Mouse (Mus musculus) layer of hippocampus, adult 11-12 months (tissue): ENCODE measurements at regions not wholly inside any gene's neighbourhood (a gene's known extent, or its start where the extent isn't known, plus 50 kb on each side); places are given as distances from the start of the nearest gene placed in this dataset.

Experiments used
- DNase-seq: peaks from one replicate; pipeline ENCODE4 v3.0.0; 2022; ENCODE audit warnings: low spot score

GRCm38 (mm10) chr15:96119240-96119639 is 168.1 kb upstream of the Arid2 start:
- DNase-seq, result no peak

GRCm38 (mm10) chr15:96124397-96124796 is 162.9 kb upstream of the Arid2 start:
- DNase-seq, result no peak

DNA sequence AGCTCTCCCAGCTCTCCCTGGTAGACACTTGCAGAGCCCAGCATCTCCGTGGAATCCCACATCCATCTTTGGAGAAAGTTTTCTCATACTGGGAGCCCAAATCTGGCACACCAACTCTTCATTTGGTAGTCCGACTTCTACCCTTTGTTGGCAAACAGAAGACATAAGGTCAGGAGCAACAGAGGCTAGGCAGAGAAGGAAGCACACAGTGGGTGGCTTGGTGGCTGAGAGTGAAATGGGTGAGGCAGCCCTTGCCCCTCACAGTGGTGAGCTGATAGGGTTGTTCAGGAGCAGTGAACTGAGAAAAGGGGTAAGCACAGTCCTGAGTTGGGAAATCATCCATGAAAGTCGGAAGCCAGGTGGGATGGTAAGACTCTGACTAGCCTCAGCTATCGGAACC is 157.6 kb upstream of the Arid2 start:
- DNase-seq, result no peak

GRCm38 (mm10) chr15:96130531-96130930 is 156.8 kb upstream of the Arid2 start:
- no peak for DNase-seq

- DNase-seq, result no peak
These were observed 155.7 kb upstream of the Arid2 start for GRCm38 (mm10) chr15:96131582-96132091.

- peak; percentile 24 for DNase-seq
These were observed 154.7 kb upstream of the Arid2 start for GRCm38 (mm10) chr15:96132636-96133035.

DNA sequence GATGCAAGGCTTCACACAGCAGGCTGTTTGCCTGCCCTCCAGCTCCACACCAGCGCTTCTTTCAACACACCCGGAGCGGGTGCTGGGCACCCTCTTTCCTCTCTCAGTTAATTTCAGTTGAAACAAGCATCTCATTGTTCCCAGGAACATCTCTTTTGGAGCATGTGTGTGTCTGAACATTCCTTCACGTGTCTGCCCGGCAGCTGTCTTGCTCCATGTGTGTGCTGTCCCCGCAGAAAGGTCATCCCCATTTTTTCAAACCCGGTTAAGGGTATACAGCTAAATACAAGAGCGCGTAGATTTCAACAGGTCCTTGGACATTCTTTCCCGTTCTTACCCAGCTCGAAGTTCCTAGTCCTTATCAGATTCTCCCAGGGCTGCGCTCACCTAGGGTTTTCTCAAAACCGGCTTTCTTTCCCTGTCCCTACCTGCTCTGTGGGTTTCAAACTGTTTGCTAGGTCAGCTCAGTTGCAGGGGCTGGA is 152.0 kb upstream of the Arid2 start:
- no peak for DNase-seq

DNA sequence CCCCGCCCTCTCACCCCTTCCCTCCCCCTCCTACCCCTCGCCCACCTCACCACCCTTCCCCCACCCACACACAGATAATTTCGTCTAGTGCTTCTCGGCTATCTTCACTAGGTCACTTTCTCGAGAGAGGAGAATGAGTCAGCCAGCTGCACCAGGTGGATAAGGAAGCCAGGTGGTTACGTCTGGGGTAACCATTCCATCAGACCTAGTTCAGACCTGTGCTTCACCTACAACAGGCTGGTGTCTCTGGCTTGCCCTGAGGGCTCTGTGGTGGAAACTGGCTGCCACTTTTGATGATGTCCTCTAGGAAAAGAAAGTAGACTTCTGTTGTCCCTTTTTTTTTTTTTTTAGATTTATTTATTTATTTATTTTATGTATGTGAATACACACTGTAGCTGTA is 151.5 kb upstream of the Arid2 start:
- DNase-seq, result no peak

DNA sequence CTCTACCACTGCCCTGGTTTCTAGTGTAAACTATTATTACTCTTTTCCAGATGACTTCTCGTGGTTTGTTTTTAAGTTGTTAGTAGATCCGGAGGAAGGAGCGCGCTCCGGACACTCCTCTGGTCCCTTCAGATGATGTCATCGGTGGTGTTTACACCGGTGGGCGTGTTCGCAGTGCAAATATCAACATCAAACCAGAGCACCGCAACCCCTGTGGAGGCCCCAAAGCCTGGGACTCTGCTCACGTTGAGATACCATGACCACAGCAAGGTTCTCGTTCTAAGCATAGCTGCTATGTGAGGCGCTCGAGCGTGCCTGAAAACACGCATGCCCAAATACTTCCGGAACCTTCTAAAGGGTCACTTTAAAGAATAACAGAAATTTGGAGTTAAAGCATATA is 149.8 kb upstream of the Arid2 start:
- no peak for DNase-seq

- no peak for DNase-seq
These were observed 149.4 kb upstream of the Arid2 start for GRCm38 (mm10) chr15:96137945-96138344.

- DNase-seq, result no peak
These were observed 133.8 kb upstream of the Arid2 start for GRCm38 (mm10) chr15:96153489-96153888.

DNA sequence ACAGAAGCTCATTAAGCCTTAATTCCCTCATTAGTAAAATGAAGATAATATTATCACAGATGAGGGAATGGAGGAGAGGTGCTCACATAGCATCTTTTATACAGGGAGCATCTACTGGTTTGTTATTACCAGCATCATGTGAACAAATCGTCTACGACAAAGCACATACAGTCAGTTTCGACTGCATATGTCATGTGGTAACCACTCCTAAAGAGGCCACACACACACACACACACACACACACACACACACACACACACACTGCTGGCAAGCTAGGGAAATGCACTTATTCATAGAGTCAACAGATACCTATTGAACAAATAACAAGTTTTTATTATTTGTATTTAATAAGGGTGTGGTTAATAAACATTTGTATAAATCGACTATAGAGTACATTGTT is 129.0 kb upstream of the Arid2 start:
- no peak for DNase-seq

- peak; percentile 41 for DNase-seq
These were observed 122.4 kb upstream of the Arid2 start for GRCm38 (mm10) chr15:96164771-96165431.

DNA sequence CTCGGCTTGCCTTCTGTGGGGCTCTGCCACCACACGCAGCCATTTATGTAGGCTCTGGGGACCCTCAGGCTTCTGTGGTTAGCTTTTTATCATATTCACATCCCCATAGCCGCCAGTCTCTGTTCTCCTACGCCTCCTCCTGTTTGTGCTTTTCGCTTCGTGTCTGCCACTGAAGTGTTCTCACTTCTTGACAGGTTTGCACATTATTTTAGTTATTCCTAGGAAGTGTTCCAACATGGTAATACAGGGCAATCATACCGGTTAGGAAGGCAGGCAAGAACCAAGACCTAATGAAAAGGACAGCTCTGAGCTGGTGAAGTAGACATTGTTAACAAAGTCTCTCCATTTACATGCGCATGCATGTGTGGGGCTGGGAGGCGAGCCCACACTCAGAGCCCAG is 120.1 kb upstream of the Arid2 start:
- no peak for DNase-seq

DNA sequence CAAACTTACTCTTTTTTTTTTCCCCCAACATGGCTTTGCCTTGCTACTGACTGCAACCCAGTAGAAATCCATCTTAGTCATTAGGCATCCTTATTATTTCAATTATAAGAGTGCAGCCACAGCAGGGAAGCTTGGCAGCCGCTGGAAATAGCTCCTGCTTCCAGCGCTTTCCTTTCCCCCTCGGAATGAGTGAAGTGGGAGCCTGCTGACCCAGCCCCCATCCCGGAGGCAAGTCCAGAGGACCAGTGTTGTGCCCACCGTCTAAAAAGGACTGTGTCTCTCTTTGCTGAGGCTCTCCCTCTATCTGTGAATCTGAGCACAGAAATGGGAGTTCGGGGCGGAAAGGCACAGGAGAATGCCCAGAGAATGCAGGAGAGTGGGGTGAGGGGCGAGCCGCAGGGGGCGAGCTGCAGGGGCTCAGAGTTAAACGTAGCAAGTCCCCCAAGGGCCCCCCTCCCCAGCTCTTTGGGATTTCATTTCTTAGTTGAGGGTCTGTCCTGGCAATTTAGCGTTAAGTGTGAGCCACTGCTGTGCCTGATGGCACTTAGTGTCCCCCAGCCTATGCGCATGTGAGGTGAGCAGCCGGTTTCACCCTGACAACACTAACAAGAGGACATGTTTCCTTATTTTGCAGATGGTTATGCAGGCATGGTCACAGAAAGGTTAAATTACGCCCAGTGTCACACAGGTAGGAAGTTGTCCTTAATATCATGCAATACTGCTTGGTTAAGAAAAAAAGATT is 117.4 kb upstream of the Arid2 start:
- DNase-seq, result no peak

GRCm38 (mm10) chr15:96170986-96171769 is 116.1 kb upstream of the Arid2 start:
- peak; percentile 10 for DNase-seq

DNA sequence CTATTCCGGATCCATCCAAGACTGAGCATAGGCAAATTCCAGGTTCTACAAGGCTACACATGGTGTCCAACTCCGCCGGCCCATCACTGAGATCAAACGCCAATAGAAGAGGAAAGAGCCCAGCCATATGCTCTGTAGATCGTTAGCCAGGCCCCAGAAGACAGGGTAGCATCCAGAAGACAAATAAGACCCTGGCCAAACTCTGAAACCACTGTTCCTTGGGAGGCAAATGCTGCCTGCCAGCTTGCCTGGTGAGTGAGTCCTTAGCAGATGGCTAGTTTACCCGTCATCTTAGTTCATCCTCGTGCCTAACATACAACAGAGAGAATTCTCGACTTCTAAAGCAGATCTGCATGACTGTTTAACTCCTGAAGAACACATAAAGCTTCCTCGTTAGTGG is 109.4 kb upstream of the Arid2 start:
- no peak for DNase-seq

GRCm38 (mm10) chr15:96178374-96179109 is 108.8 kb upstream of the Arid2 start:
- DNase-seq, result no peak

GRCm38 (mm10) chr15:96179511-96179910 is 107.8 kb upstream of the Arid2 start:
- no peak for DNase-seq

DNA sequence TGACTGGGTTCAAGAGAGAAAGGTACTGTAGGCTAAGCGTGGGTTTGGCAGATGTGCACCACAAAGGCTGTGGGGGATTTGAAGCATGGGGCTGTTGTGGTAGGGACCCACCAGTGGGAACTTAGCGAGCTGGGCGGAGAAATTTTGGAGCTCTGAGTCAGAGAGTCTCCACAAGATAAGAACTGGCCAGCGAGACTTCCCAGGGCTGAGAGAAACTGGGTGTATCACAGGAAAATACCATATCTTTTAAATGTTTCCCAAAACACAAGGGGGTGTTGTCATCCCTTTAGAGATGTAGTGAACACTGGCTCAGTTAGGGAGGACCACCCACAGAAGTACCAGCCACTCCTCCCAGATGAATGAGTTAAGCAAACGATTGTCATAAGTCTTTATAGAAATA is 107.3 kb upstream of the Arid2 start:
- no peak for DNase-seq

DNA sequence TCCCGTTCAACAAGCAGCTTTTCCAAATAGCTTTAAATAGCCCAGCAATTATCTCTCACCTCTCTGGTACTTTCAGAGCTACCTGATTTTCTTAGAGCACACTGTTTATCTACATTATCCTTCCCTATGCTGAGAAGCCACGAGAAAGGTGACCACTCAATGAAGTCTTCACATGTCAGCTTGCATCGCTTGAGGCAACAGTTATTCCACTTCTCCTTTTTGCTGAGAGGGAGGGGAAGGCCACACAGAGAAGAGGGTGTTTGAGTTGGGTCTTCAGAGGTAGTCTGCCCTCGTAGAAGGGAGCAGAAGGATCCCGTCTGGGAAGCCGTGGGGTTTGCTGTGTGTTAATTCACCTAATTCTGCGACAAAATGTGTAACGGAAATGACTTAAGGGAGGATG is 106.3 kb upstream of the Arid2 start:
- DNase-seq, result no peak

DNA sequence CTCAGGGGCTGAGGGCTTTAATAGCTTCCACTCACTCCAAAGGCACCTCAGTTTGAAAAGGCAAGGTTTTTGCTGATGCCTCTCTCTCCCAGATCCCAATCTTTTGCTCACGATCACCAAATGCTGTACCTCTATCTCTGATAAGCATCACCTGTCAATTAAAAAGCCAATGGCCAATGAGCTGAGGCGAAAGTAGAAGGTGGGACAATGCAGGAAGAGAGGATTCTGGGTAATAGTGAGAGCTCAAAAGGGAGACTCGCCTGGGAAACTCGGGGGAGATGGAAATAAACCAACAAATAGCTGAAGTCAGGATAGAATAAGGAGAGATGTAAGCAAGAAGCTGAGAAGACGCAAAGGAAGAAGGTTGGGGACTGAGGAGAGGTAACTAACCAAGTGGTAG is 105.0 kb upstream of the Arid2 start:
- no peak for DNase-seq
